Mouse (Mus musculus): ENCODE results near the gene Spag5.

The Spag5 gene

GRCm38 (mm10) chr11:78344328-78344889, 43.1 kb downstream of the Spag5 start:
- Histone ChIP-seq H3K9me3 (ENCODE audit: low read length) (no peaks in the 10 kb centered on the region), H3K27me3 (ENCODE audit: insufficient read depth, low read length) (no peaks in the 10 kb centered on the region), H3K4me1 (replicated peaks; ENCODE audit: low read depth, low read length) (peaks cover 69% of the 10 kb centered on the region), H3K4me3 (replicated peaks; ENCODE audit: low read length) (peak overlapping the region; percentile 90), H3K36me3 (ENCODE audit: insufficient read depth, low read length) (peaks cover 51% of the 10 kb centered on the region)
- TF ChIP-seq POU5F1 (IDR thresholded peaks at IDR 0.05; ENCODE audit: borderline replicate concordance, low read length) (no peak), NANOG (IDR thresholded peaks at IDR 0.05; ENCODE audit: borderline replicate concordance, low read length) (no peak), CTCF (conservative IDR thresholded peaks at IDR 0.05; ENCODE audit: low read length) (no peak)

- H3K4me1 ChIP-seq (replicated peaks; ENCODE audit: low read depth, low read length): peaks cover 69% of the 10 kb centered on the region
- no peaks in the 10 kb centered on the region for H3K27me3 ChIP-seq (ENCODE audit: insufficient read depth, low read length)
- no peak for TF ChIP-seq CTCF (conservative IDR thresholded peaks at IDR 0.05; ENCODE audit: low read length)
- TF ChIP-seq POU5F1 (IDR thresholded peaks at IDR 0.05; ENCODE audit: borderline replicate concordance, low read length): no peak
- no peak for TF ChIP-seq NANOG (IDR thresholded peaks at IDR 0.05; ENCODE audit: borderline replicate concordance, low read length)
- peaks cover 47% of the 10 kb centered on the region for H3K36me3 ChIP-seq (ENCODE audit: insufficient read depth, low read length)
- H3K4me3 ChIP-seq (replicated peaks; ENCODE audit: low read length): peak overlapping the region; percentile 90
- H3K9me3 ChIP-seq (ENCODE audit: low read length): no peaks in the 10 kb centered on the region
These were observed 43.8 kb downstream of the Spag5 start for GRCm38 (mm10) chr11:78344890-78345715.

GRCm38 (mm10) chr11:78345801-78346200, 44.5 kb downstream of the Spag5 start:
- TF ChIP-seq NANOG (IDR thresholded peaks at IDR 0.05; ENCODE audit: borderline replicate concordance, low read length) (no peak), POU5F1 (IDR thresholded peaks at IDR 0.05; ENCODE audit: borderline replicate concordance, low read length) (no peak)
- no peak overlapping the region for H3K4me3 ChIP-seq (replicated peaks; ENCODE audit: low read length)
- H3K27me3 ChIP-seq (ENCODE audit: insufficient read depth, low read length): no peaks in the 10 kb centered on the region
- peaks cover 40% of the 10 kb centered on the region for H3K36me3 ChIP-seq (ENCODE audit: insufficient read depth, low read length)
- peaks cover 65% of the 10 kb centered on the region for H3K4me1 ChIP-seq (replicated peaks; ENCODE audit: low read depth, low read length)
- H3K9me3 ChIP-seq (ENCODE audit: low read length): no peaks in the 10 kb centered on the region

- H3K4me1 ChIP-seq (replicated peaks; ENCODE audit: low read depth, low read length): peaks cover 58% of the 10 kb centered on the region
These were observed 45.2 kb downstream of the Spag5 start for GRCm38 (mm10) chr11:78346326-78347069.

GRCm38 (mm10) chr11:78347070-78347754, 45.9 kb downstream of the Spag5 start:
- Histone ChIP-seq H3K4me3 (replicated peaks; ENCODE audit: low read length) (peak overlapping the region; percentile 65), H3K4me1 (replicated peaks; ENCODE audit: low read depth, low read length) (peaks cover 57% of the 10 kb centered on the region), H3K27me3 (ENCODE audit: insufficient read depth, low read length) (no peaks in the 10 kb centered on the region), H3K36me3 (ENCODE audit: insufficient read depth, low read length) (peaks cover 26% of the 10 kb centered on the region), H3K9me3 (ENCODE audit: low read length) (no peaks in the 10 kb centered on the region)
- TF ChIP-seq CTCF (conservative IDR thresholded peaks at IDR 0.05; ENCODE audit: low read length) (peak; percentile 99), NANOG (IDR thresholded peaks at IDR 0.05; ENCODE audit: borderline replicate concordance, low read length) (no peak)

More at GRCm38 (mm10) chr11:78346326-78347069, 45.2 kb downstream of the Spag5 start:
- Histone ChIP-seq H3K9me3 (ENCODE audit: low read length) (no peaks in the 10 kb centered on the region), H3K4me3 (replicated peaks; ENCODE audit: low read length) (no peak overlapping the region), H3K36me3 (ENCODE audit: insufficient read depth, low read length) (peaks cover 33% of the 10 kb centered on the region), H3K27me3 (ENCODE audit: insufficient read depth, low read length) (no peaks in the 10 kb centered on the region)
- TF ChIP-seq CTCF (conservative IDR thresholded peaks at IDR 0.05; ENCODE audit: low read length) (no peak), POU5F1 (IDR thresholded peaks at IDR 0.05; ENCODE audit: borderline replicate concordance, low read length) (no peak)

- peaks cover 61% of the 10 kb centered on the region for H3K4me1 ChIP-seq (replicated peaks; ENCODE audit: low read depth, low read length)
- H3K9me3 ChIP-seq (ENCODE audit: low read length): no peaks in the 10 kb centered on the region
- TF ChIP-seq CTCF (conservative IDR thresholded peaks at IDR 0.05; ENCODE audit: low read length): no peak
- TF ChIP-seq POU5F1 (IDR thresholded peaks at IDR 0.05; ENCODE audit: borderline replicate concordance, low read length): no peak
- no peak for TF ChIP-seq NANOG (IDR thresholded peaks at IDR 0.05; ENCODE audit: borderline replicate concordance, low read length)
These were observed 46.6 kb downstream of the Spag5 start for GRCm38 (mm10) chr11:78347908-78348307.

GRCm38 (mm10) chr11:78348474-78348873, 47.1 kb downstream of the Spag5 start:
- H3K9me3 ChIP-seq (ENCODE audit: low read length): no peaks in the 10 kb centered on the region
- no peaks in the 10 kb centered on the region for H3K27me3 ChIP-seq (ENCODE audit: insufficient read depth, low read length)
- no peak overlapping the region for H3K4me3 ChIP-seq (replicated peaks; ENCODE audit: low read length)
- H3K4me1 ChIP-seq (replicated peaks; ENCODE audit: low read depth, low read length): peaks cover 63% of the 10 kb centered on the region
- H3K36me3 ChIP-seq (ENCODE audit: insufficient read depth, low read length): peaks cover 24% of the 10 kb centered on the region
- no peak for TF ChIP-seq POU5F1 (IDR thresholded peaks at IDR 0.05; ENCODE audit: borderline replicate concordance, low read length)
- TF ChIP-seq CTCF (conservative IDR thresholded peaks at IDR 0.05; ENCODE audit: low read length): no peak
- TF ChIP-seq NANOG (IDR thresholded peaks at IDR 0.05; ENCODE audit: borderline replicate concordance, low read length): no peak

More at GRCm38 (mm10) chr11:78347908-78348307, 46.6 kb downstream of the Spag5 start:
- Histone ChIP-seq H3K27me3 (ENCODE audit: insufficient read depth, low read length) (no peaks in the 10 kb centered on the region), H3K36me3 (ENCODE audit: insufficient read depth, low read length) (peaks cover 24% of the 10 kb centered on the region), H3K4me3 (replicated peaks; ENCODE audit: low read length) (peak overlapping the region; percentile 65)

Measured in E14TG2a.4 (cell line).